17 mouse cellular contexts compared by ENCODE assay signal in the genomic region with DNA sequence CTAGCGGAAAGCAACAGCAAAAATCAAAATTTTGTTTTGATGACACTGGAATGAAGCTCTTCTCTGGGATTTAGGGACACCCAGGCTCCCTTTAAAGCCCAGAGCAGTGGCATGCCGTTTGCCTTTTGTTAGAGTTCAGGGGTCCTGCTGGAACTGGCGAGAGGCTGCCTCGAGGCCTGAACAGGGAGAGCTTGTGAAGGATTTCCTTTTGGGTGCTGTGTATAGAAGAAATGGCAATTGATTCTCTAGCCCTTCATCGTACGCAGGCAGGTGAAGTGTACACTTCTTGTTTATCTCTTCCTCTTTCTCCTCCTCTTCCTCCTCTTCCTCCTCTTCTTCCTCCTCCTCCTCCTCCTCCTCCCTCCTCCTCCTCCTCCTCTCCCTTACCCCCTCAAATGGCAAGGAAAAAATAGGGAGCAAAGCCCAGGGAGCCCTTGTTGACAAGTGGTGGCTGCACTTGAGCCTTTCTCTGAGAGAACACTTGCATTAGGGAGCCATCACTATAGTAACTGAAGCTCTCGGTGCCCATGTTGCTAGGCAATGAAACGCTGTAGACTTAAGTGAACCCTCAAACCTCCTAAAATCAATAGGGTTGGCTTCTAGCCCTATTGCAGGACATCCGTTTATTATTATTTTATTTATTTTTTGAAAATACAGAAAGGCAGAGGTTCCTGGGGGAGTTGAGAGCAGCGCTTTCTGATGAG.
DNase-seq lines count a peak whose midpoint lies in the region; ATAC-seq and TF ChIP-seq lines count a peak whose summit lies in the region.
"Had no signal": no experiment of that assay in that cellular context is flagged by ENCODE, and none has a peak within 500 bp of the region (broad histone marks: within the 10 kb centered on the region; RNA-seq: fewer than 3 reads in every experiment).

No protein-coding gene starts in this region.

- TF ChIP-seq CTCF in liver, adult 2 months (IDR thresholded peaks at IDR 0.05; ENCODE audit: low read depth, low read length) = no peak
- TF ChIP-seq CTCF in liver, postnatal 0 days (IDR thresholded peaks at IDR 0.05; ENCODE audit: low read depth) = no peak

- peaks cover 37% of the 10 kb centered on the region for H3K36me3 ChIP-seq in liver, adult 2 months (ENCODE audit: control insufficient read depth, insufficient read depth, low read length)
- peaks cover 5% of the 10 kb centered on the region for H3K36me3 ChIP-seq in liver, postnatal 0 days (replicated peaks; ENCODE audit: insufficient read depth, low read length)
- H3K36me3 ChIP-seq in midbrain, embryonic 10.5 days = 0 out of 2 replicates have a peak, but pooled peaks cover 6% of the 10 kb centered on the region
- 0 out of 2 replicates have a peak, but pooled peaks cover 3% of the 10 kb centered on the region for H3K36me3 ChIP-seq in neural tube, embryonic 15.5 days
- H3K36me3 ChIP-seq: lung, embryonic 15.5 days had no signal

- H3K4me3 ChIP-seq in liver, adult 2 months (ENCODE audit: insufficient read depth, low read depth, low read length) = no peak overlapping the region
- H3K4me3 ChIP-seq in liver, postnatal 0 days (ENCODE audit: low read depth, low read length) = no peak overlapping the region
- H3K4me3 ChIP-seq in midbrain, embryonic 10.5 days = no peak overlapping the region
- no peak overlapping the region for H3K4me3 ChIP-seq in neural tube, embryonic 15.5 days (replicated peaks)
- H3K4me3 ChIP-seq: embryonic facial prominence, embryonic 13.5 days; heart, embryonic 15.5 days; lung, embryonic 15.5 days had no signal

- peak; percentile 10 for DNase-seq in embryo, embryonic 10 days (ENCODE audit: low spot score)
- DNase-seq in embryo, embryonic 9.5 days (ENCODE audit: extremely low spot score) = no peak
- DNase-seq in liver, adult 2 months (ENCODE audit: extremely low read depth, low read depth, low spot score) = peak; percentile 6
- no peak for DNase-seq in liver, postnatal 0 days
- no peak for DNase-seq in midbrain, embryonic 10.5 days (ENCODE audit: low spot score)
- no peak for DNase-seq in adrenal gland, postnatal 25 days
- DNase-seq in thymus, postnatal 14 days = no peak
- DNase-seq: cerebellum, adult 9-10 months; gastrocnemius, postnatal 25 days; kidney, postnatal 10 days had no signal

- H3K4me1 ChIP-seq in liver, adult 2 months (ENCODE audit: control insufficient read depth, insufficient read depth, low read length) = no peaks in the 10 kb centered on the region
- H3K4me1 ChIP-seq in liver, postnatal 0 days (ENCODE audit: insufficient read depth) = no peaks in the 10 kb centered on the region
- H3K4me1 ChIP-seq in midbrain, embryonic 10.5 days = peaks cover 16% of the 10 kb centered on the region
- H3K4me1 ChIP-seq in neural tube, embryonic 15.5 days = peaks cover 16% of the 10 kb centered on the region
- H3K4me1 ChIP-seq: embryonic facial prominence, embryonic 13.5 days; heart, embryonic 15.5 days; lung, embryonic 15.5 days had no signal

- H3K27me3 ChIP-seq in liver, adult 2 months (ENCODE audit: control insufficient read depth, insufficient read depth, low read length) = no peaks in the 10 kb centered on the region
- H3K27me3 ChIP-seq in liver, postnatal 0 days (ENCODE audit: insufficient read depth, low read length) = no peaks in the 10 kb centered on the region
- no peaks in the 10 kb centered on the region for H3K27me3 ChIP-seq in midbrain, embryonic 10.5 days (ENCODE audit: low read depth, poor library complexity, severe bottlenecking)
- H3K27me3 ChIP-seq in neural tube, embryonic 15.5 days (replicated peaks) = no peaks in the 10 kb centered on the region
- H3K27me3 ChIP-seq: CH12.LX; embryonic facial prominence, embryonic 13.5 days; heart, embryonic 15.5 days; lung, embryonic 15.5 days had no signal

- WGBS in liver, adult 2 months = 73% methylated on average over 10 of the region's 10 CpGs
- 81% methylated on average over 10 of the region's 10 CpGs for WGBS in liver, postnatal 0 days (ENCODE audit: insufficient replicate concordance)
- WGBS in midbrain, embryonic 10.5 days = 70% methylated on average over 10 of the region's 10 CpGs
- 53% methylated on average over 10 of the region's 10 CpGs for WGBS in neural tube, embryonic 15.5 days

- H3K9me3 ChIP-seq in liver, postnatal 0 days (ENCODE audit: low read length) = no peaks in the 10 kb centered on the region
- no peaks in the 10 kb centered on the region for H3K9me3 ChIP-seq in midbrain, embryonic 10.5 days (replicated peaks)
- no peaks in the 10 kb centered on the region for H3K9me3 ChIP-seq in neural tube, embryonic 15.5 days (replicated peaks)
- H3K9me3 ChIP-seq: embryonic facial prominence, embryonic 13.5 days; heart, embryonic 15.5 days; lung, embryonic 15.5 days had no signal

- H3K27ac ChIP-seq in liver, adult 2 months (replicated peaks; ENCODE audit: insufficient read depth, low read depth, low read length) = no peak overlapping the region
- no peak overlapping the region for H3K27ac ChIP-seq in liver, postnatal 0 days (ENCODE audit: low read depth)
- H3K27ac ChIP-seq in midbrain, embryonic 10.5 days (replicated peaks) = peak overlapping the region; percentile 52
- peak overlapping the region; percentile 58; the same call in 1 of the 2 replicates for H3K27ac ChIP-seq in neural tube, embryonic 15.5 days (replicated peaks)
- H3K27ac ChIP-seq: embryonic facial prominence, embryonic 13.5 days; heart, embryonic 15.5 days; lung, embryonic 15.5 days had no signal

- no peak overlapping the region for H3K9ac ChIP-seq in liver, adult 2 months (ENCODE audit: low read depth, low read length)
- no peak overlapping the region for H3K9ac ChIP-seq in liver, postnatal 0 days (replicated peaks)
- H3K9ac ChIP-seq in neural tube, embryonic 15.5 days (replicated peaks) = no peak overlapping the region; the same call in 1 of the 2 replicates
- H3K9ac ChIP-seq: embryonic facial prominence, embryonic 13.5 days; heart, embryonic 15.5 days; lung, embryonic 15.5 days had no signal

- H3K79me2 ChIP-seq in liver, adult 2 months (ENCODE audit: control insufficient read depth, insufficient read depth, low read length) = no peaks in the 10 kb centered on the region

- no peak overlapping the region for H3K4me2 ChIP-seq in liver, postnatal 0 days (ENCODE audit: low read depth, low read length)
- no peak overlapping the region for H3K4me2 ChIP-seq in neural tube, embryonic 15.5 days
- H3K4me2 ChIP-seq: embryonic facial prominence, embryonic 13.5 days; heart, embryonic 15.5 days; lung, embryonic 15.5 days had no signal

- no peak for TF ChIP-seq POLR2A in liver, adult 2 months (IDR thresholded peaks at IDR 0.05; ENCODE audit: extremely low read depth, insufficient read depth, low read length)

- no peak for TF ChIP-seq EP300 in liver, postnatal 0 days (IDR thresholded peaks at IDR 0.05; ENCODE audit: low read depth)

- no peak for ATAC-seq in liver, postnatal 0 days
- ATAC-seq in neural tube, embryonic 15.5 days (ENCODE audit: low FRiP score) = peak; percentile 78
- ATAC-seq: activated CD4-positive, CD25-positive, alpha-beta regulatory T cell, adult 4 months; inflammation-experienced regulatory T-cells, adult 6 months had no signal

Comparison
In these comparisons a context has a peak if more than half of its experiments do, and no peak if none do; other contexts are left out.
1. DNase-seq: peak in embryo, embryonic 10 days (single experiment) and liver, adult 2 months (single experiment); none in embryo, embryonic 9.5 days (single experiment), liver, postnatal 0 days (single experiment), midbrain, embryonic 10.5 days (single experiment), adrenal gland, postnatal 25 days (single experiment) and thymus, postnatal 14 days (single experiment).
2. H3K27ac ChIP-seq: peak in midbrain, embryonic 10.5 days (single experiment) and neural tube, embryonic 15.5 days (single experiment); none in liver, adult 2 months (single experiment) and liver, postnatal 0 days (single experiment).